Mouse (Mus musculus) forelimb bud, embryonic 11.5 days (tissue): Measurements from ENCODE around the gene Amt.
"Not testable (repeated sequence)": the region's sequence is repeated elsewhere in the genome, so short reads cannot be mapped to it uniquely, and the experiment has no call there.

Source experiments
- DNase-seq: peaks from one replicate; pipeline ENCODE4 v3.0.0-alpha.2; 2012; ENCODE audit warnings: low read depth, low spot score

Amt gene

GRCm38 (mm10) chr9:108296453-108297355 is at the start of gene Amt:
Gene Amt (plus strand): TSS chr9:108296853.
- DNase-seq = peak; percentile 48

DNA sequence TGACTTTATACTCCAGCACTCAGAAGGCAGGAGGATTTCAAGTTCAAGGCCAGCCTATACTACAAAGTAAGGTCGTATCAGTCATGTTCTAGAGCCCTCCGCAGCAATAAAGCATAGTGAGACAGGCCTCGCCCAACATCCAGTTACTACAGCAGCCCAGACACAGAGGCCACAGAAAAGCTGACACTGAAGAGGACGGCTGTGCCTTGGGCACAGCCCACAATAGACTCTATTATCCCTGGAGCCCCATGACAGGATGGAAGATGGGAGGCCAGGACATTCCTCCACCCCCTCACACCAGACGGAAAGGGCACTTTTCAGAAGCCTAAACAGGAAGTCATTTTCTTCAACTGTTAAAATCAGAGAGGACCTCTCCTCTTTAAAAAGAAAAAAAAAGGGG is 47.7 kb upstream of the Amt start:
- DNase-seq = no peak

DNA sequence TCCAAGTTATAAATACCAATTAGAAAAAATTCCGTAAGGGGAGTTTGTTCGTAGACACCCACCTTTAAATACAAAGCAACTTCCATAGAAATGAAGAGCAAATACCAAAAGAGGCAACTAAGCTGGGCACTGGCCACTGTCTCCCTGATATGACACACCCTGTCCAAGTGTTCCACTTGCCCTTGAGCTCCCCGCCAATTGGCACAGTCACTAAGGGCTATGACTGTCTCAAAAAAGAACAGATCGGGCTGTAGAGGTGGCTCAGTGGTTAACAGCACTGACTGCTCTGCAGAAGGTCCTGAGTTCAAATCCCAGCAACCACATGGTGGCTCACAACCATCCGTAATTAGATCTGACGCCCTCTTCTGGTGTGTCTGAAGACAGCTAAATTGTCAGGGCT is 44.8 kb upstream of the Amt start:
- no peak for DNase-seq

- DNase-seq = no peak
Observed at GRCm38 (mm10) chr9:108252766-108253165, 43.9 kb upstream of the Amt start.

DNA sequence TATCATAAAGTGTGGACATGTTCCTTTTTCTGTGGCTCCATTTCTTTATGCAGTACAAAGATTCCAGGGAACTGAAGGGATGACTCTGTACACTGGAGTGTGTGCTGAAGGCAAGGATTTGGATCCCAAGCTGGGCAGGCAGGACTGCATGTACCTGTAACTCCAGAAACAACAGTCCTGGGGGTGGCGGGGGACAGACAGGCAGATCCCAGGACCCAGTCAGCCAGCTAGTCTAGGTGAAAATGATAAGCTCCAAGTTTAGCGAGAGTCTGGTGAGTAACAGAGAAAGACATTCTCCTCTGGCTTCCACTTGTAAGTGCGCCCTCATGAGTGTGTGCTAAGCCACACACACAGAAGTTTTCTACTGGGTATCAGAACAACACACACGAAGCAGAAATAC is 36.1 kb upstream of the Amt start:
- DNase-seq = no peak

DNA sequence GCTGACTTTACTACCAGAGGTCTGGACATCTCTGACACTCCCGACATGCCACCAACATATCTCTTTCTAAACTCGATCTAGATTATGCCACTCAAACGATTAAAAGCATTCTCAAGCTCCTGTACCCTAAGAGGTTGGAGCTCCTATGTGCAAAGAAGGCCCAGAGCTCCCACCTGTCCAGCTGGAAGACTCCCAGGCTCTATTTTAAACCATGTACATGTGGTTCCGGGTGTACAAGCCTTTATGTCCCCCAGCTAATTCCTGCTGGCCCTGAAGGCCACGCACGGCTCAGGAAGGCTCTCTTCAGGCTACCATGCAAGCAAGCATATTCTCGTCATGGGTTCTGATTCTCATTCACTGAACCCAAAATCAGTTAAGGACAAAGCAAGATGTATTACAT is 34.8 kb upstream of the Amt start:
- no peak for DNase-seq

DNA sequence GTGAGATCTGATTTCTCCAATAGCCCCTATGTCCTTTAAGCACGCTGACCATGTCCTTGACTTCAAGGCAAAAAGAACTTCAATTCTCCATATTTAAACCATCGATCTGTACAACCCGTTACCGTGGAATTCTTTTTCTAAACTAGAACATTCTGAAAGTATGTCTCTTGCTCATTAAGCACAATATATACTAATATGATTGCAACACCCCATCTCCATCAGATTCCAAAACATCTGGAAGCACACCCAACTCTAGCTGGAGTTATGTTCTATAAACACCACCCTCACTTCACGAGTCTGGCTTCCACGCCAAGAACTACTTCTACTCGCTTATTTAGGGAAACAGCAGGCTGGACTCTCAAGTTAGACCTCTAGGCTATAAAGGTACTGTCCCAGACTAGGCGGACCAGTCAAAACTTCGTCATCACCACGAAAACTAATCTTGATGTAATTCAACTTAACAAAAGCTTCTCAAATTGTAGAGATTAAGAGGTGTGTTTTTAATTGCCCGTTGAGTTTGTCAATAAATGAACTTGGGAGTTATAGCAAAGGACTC is 34.1 kb upstream of the Amt start:
- no peak for DNase-seq

- no peak for DNase-seq
Observed at GRCm38 (mm10) chr9:108263131-108263681, 33.4 kb upstream of the Amt start.

DNA sequence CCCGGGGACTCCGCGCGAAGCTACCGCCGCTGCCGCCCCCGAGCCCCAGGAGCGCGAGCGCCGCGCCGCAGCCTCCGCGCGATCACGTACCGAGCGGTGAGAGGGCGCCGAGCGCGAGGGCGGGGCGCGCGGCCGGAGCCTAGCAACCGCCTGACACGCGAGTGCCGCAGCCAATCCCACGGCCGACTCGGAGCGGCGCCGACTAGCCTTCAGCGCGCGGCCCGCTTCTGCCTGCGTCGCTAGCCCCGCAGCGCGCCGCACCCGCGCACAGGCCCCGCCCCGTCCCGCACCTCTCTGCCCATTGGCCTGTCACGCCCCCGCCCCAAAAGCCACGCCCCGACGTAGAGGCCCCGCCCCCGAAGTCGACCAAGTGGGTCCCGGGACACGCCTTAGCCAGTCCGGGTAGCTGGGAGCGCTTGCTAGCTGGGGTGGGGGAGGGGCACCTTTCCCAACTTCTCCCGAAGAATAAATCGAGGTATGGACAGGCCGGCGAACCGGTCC is 32.9 kb upstream of the Amt start, which contains the start of gene Dag1:
Dag1 (minus strand) TSS at position 269 of the 501 bp plus-strand sequence.
- peak; percentile 93 for DNase-seq

DNA sequence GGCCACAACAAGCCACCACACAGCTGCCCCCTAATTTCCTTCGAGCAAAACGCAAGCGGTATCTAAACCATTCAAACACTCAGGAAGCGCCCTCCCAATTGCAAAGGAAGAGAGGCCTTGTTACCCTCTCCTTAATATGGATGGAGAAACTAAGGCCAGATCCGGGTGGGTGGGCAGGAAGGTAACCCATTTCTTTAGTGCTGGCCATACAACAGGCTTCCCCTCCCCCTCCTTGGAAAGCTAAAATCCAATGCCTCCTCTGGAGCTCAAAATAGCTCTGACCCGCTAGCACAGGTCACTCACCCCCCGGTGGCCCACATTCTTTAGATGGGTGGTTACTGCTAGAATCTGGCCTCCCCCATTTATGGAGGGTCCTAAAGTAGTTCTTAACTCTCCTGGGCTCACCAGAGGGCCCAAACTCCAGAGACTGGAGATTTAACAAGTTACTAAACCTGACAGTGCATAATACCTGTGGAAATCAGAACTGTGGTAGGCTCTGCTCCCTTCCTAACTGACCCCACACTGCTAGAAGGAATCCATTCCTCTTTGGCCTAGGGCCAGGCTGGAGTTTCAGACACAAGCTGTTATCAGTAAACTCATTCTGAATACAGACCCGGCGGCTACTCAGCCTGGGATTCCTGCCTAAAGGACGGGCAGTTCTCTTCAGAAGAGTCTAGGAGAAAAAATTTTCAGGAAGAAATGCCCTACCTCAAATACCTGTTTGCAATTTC is 32.3 kb upstream of the Amt start:
- no peak for DNase-seq

GRCm38 (mm10) chr9:108266261-108266935 is 30.3 kb upstream of the Amt start:
- no peak for DNase-seq

GRCm38 (mm10) chr9:108267691-108268090 is 29.0 kb upstream of the Amt start:
- no peak for DNase-seq

- not testable (repeated sequence) for DNase-seq
Observed at GRCm38 (mm10) chr9:108268701-108269100, 28.0 kb upstream of the Amt start.

GRCm38 (mm10) chr9:108271941-108272340 is 24.7 kb upstream of the Amt start:
- DNase-seq = no peak

GRCm38 (mm10) chr9:108272691-108273090 is 24.0 kb upstream of the Amt start:
- DNase-seq = no peak

GRCm38 (mm10) chr9:108273485-108273884 is 23.2 kb upstream of the Amt start:
- DNase-seq = no peak

- no peak for DNase-seq
Observed at GRCm38 (mm10) chr9:108274476-108275330, 21.9 kb upstream of the Amt start.

DNA sequence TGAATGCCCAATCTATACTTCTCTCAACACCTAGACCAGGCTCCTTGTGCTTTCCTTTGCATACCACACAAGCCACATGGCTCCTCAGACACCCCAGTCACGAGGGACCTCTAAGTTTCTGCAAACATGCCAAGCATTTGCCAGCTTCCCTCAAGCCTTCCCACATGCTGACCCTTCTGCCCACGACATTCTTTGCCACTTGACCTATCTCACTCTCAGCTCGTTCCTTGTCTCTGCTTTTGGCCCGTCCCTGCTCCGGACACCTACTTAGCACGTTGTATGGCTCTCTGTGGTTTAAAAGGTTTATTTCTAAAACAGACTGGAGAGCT is 21.4 kb upstream of the Amt start:
- DNase-seq = no peak

- DNase-seq = no peak
Observed at GRCm38 (mm10) chr9:108278697-108279450, 17.8 kb upstream of the Amt start.
